ENCODE assay signal across 16 mouse cellular contexts in genomic region chr3:103733176-103733575, GRCm38 (mm10). TPM values are rescaled to one million over a fixed set of nuclear protein-coding genes. Genes with fewer than 3 reads are reported as not detected.
A peak's percentile ranks its signal among the peaks of the same experiment; 100 is the strongest.
DNase-seq lines count a peak whose midpoint lies in the region; ATAC-seq and TF ChIP-seq lines count a peak whose summit lies in the region.
"Had no signal": no experiment of that assay in that cellular context is flagged by ENCODE, and none has a peak within 500 bp of the region (broad histone marks: within the 10 kb centered on the region; RNA-seq: fewer than 3 reads in every experiment).

No protein-coding gene starts in this region.

- DNase-seq in forebrain, embryonic 11.5 days (ENCODE audit: low spot score): no peak
- no peak for DNase-seq in lung, postnatal 14 days
- peak; percentile 40 for DNase-seq in fat pad, adult 2 months (ENCODE audit: extremely low read depth, low read depth, low spot score)
- DNase-seq in liver, postnatal 0 days: no peak
- DNase-seq in heart, embryonic 10.5 days (ENCODE audit: low spot score): no peak
- DNase-seq: cerebellum, adult 9-10 months; gastrocnemius, postnatal 10 days; liver; spleen, adult 18-20 months; thymus, adult 18-20 months had no signal

- TF ChIP-seq CTCF in liver, postnatal 0 days (IDR thresholded peaks at IDR 0.05; ENCODE audit: low read depth): no peak

- no peak for TF ChIP-seq EP300 in liver, postnatal 0 days (IDR thresholded peaks at IDR 0.05; ENCODE audit: low read depth)

- H3K4me3 ChIP-seq in forebrain, embryonic 13.5 days: no peak overlapping the region
- no peak overlapping the region for H3K4me3 ChIP-seq in forebrain, embryonic 11.5 days (ENCODE audit: low read depth, low read length)
- no peak overlapping the region for H3K4me3 ChIP-seq in lung, embryonic 15.5 days
- no peak overlapping the region for H3K4me3 ChIP-seq in neural tube, embryonic 13.5 days
- no peak overlapping the region for H3K4me3 ChIP-seq in liver, postnatal 0 days (ENCODE audit: low read depth, low read length)
- H3K4me3 ChIP-seq in heart, embryonic 10.5 days: no peak overlapping the region
- H3K4me3 ChIP-seq: heart, embryonic 13.5 days had no signal

- H3K27me3 ChIP-seq in forebrain, embryonic 13.5 days: 0 out of 2 replicates have a peak, but pooled peaks cover 4% of the 10 kb centered on the region
- H3K27me3 ChIP-seq in forebrain, embryonic 11.5 days (ENCODE audit: control insufficient read depth, insufficient read depth, low read length): no peaks in the 10 kb centered on the region
- no peaks in the 10 kb centered on the region for H3K27me3 ChIP-seq in lung, embryonic 15.5 days
- no peaks in the 10 kb centered on the region for H3K27me3 ChIP-seq in neural tube, embryonic 13.5 days
- H3K27me3 ChIP-seq in liver, postnatal 0 days (ENCODE audit: insufficient read depth, low read length): no peaks in the 10 kb centered on the region
- no peaks in the 10 kb centered on the region for H3K27me3 ChIP-seq in heart, embryonic 10.5 days (ENCODE audit: insufficient read depth, poor library complexity, severe bottlenecking)
- H3K27me3 ChIP-seq: heart, embryonic 13.5 days; hindbrain, embryonic 15.5 days had no signal

- H3K4me2 ChIP-seq in forebrain, embryonic 13.5 days: no peak overlapping the region
- no peak overlapping the region for H3K4me2 ChIP-seq in forebrain, embryonic 11.5 days (ENCODE audit: low read depth, low read length, severe bottlenecking)
- peak overlapping the region; percentile 61; the same call in 1 of the 2 replicates for H3K4me2 ChIP-seq in lung, embryonic 15.5 days
- no peak overlapping the region for H3K4me2 ChIP-seq in neural tube, embryonic 13.5 days
- no peak overlapping the region for H3K4me2 ChIP-seq in liver, postnatal 0 days (ENCODE audit: low read depth, low read length)

- peaks cover 5% of the 10 kb centered on the region for H3K36me3 ChIP-seq in forebrain, embryonic 13.5 days (ENCODE audit: poor library complexity, severe bottlenecking)
- no peaks in the 10 kb centered on the region for H3K36me3 ChIP-seq in forebrain, embryonic 11.5 days (ENCODE audit: control insufficient read depth, insufficient read depth, low read length)
- H3K36me3 ChIP-seq in lung, embryonic 15.5 days: no peaks in the 10 kb centered on the region
- H3K36me3 ChIP-seq in neural tube, embryonic 13.5 days: no peaks in the 10 kb centered on the region
- H3K36me3 ChIP-seq in liver, postnatal 0 days (replicated peaks; ENCODE audit: insufficient read depth, low read length): peaks cover 6% of the 10 kb centered on the region; the same call in 1 of the 2 replicates
- H3K36me3 ChIP-seq in heart, embryonic 10.5 days: no peaks in the 10 kb centered on the region; the same call in 1 of the 2 replicates
- H3K36me3 ChIP-seq: hindbrain, embryonic 15.5 days had no signal

- no peak for ATAC-seq in forebrain, embryonic 13.5 days
- ATAC-seq in forebrain, embryonic 11.5 days (replicated peaks; ENCODE audit: low FRiP score): no peak
- peak; percentile 12; the same call in 1 of the 2 replicates for ATAC-seq in lung, embryonic 15.5 days (ENCODE audit: borderline replicate concordance, extremely low read depth, low FRiP score, low TSS enrichment)
- no peak for ATAC-seq in neural tube, embryonic 13.5 days (ENCODE audit: low read depth)
- ATAC-seq in liver, postnatal 0 days: no peak

- WGBS in forebrain, embryonic 13.5 days: 20% methylated on average over 2 of the region's 2 CpGs
- 28% methylated on average over 2 of the region's 2 CpGs for WGBS in forebrain, embryonic 11.5 days
- WGBS in lung, embryonic 15.5 days: 16% methylated on average over 2 of the region's 2 CpGs
- 10% methylated on average over 2 of the region's 2 CpGs for WGBS in neural tube, embryonic 13.5 days
- 60% methylated on average over 2 of the region's 2 CpGs for WGBS in liver, postnatal 0 days (ENCODE audit: insufficient replicate concordance)
- WGBS in heart, embryonic 10.5 days: 42% methylated on average over 2 of the region's 2 CpGs

- H3K4me1 ChIP-seq in forebrain, embryonic 13.5 days: peaks cover 56% of the 10 kb centered on the region
- peaks cover 28% of the 10 kb centered on the region for H3K4me1 ChIP-seq in forebrain, embryonic 11.5 days (replicated peaks; ENCODE audit: control insufficient read depth, insufficient read depth, low read length)
- peaks cover 56% of the 10 kb centered on the region for H3K4me1 ChIP-seq in lung, embryonic 15.5 days
- peaks cover 56% of the 10 kb centered on the region for H3K4me1 ChIP-seq in neural tube, embryonic 13.5 days (replicated peaks)
- H3K4me1 ChIP-seq in liver, postnatal 0 days (ENCODE audit: insufficient read depth): peaks cover 11% of the 10 kb centered on the region
- H3K4me1 ChIP-seq in heart, embryonic 10.5 days: peaks cover 62% of the 10 kb centered on the region

- no peaks in the 10 kb centered on the region for H3K9me3 ChIP-seq in forebrain, embryonic 13.5 days (replicated peaks)
- no peaks in the 10 kb centered on the region for H3K9me3 ChIP-seq in forebrain, embryonic 11.5 days (ENCODE audit: control insufficient read depth, low read length)
- no peaks in the 10 kb centered on the region for H3K9me3 ChIP-seq in lung, embryonic 15.5 days
- H3K9me3 ChIP-seq in neural tube, embryonic 13.5 days: no peaks in the 10 kb centered on the region
- no peaks in the 10 kb centered on the region for H3K9me3 ChIP-seq in liver, postnatal 0 days (ENCODE audit: low read length)
- H3K9me3 ChIP-seq in heart, embryonic 10.5 days: no peaks in the 10 kb centered on the region
- H3K9me3 ChIP-seq: G1E; heart, embryonic 13.5 days; hindbrain, embryonic 15.5 days had no signal

- H3K27ac ChIP-seq in forebrain, embryonic 13.5 days: peak overlapping the region; percentile 35; the same call in 1 of the 2 replicates
- H3K27ac ChIP-seq in forebrain, embryonic 11.5 days (ENCODE audit: low read depth, low read length): no peak overlapping the region
- H3K27ac ChIP-seq in lung, embryonic 15.5 days: peak overlapping the region; percentile 96
- H3K27ac ChIP-seq in neural tube, embryonic 13.5 days (replicated peaks): peak overlapping the region; percentile 88; the same call in 1 of the 2 replicates
- no peak overlapping the region for H3K27ac ChIP-seq in liver, postnatal 0 days (ENCODE audit: low read depth)
- no peak overlapping the region for H3K27ac ChIP-seq in heart, embryonic 10.5 days
- H3K27ac ChIP-seq: heart, embryonic 13.5 days had no signal

- no peak overlapping the region for H3K9ac ChIP-seq in forebrain, embryonic 13.5 days
- H3K9ac ChIP-seq in forebrain, embryonic 11.5 days (ENCODE audit: low read length): no peak overlapping the region
- H3K9ac ChIP-seq in lung, embryonic 15.5 days: no peak overlapping the region
- no peak overlapping the region for H3K9ac ChIP-seq in neural tube, embryonic 13.5 days
- H3K9ac ChIP-seq in liver, postnatal 0 days (replicated peaks): no peak overlapping the region
- H3K9ac ChIP-seq: heart, embryonic 13.5 days had no signal

RNA-seq across cellular contexts. Expression of gene Olfml3, which starts 4.6 kb away (rescaled TPM):
- 2.9 and 3.0 TPM in 2 replicates for polyA plus RNA-seq in forebrain, embryonic 13.5 days (2015; fragmentation: Nextera tagmentation; extraction: Ambion mirVana)
- 6.4 and 8.7 TPM in 2 replicates for polyA plus RNA-seq in forebrain, embryonic 11.5 days (2014; fragmentation: Nextera tagmentation; extraction: Ambion mirVana)
- polyA plus RNA-seq in lung, embryonic 15.5 days (2015; fragmentation: Nextera tagmentation; extraction: Ambion mirVana): 80.4 and 80.7 TPM in 2 replicates
- 14.2 and 16.8 TPM in 2 replicates for polyA plus RNA-seq in neural tube, embryonic 13.5 days (2015; fragmentation: Nextera tagmentation; extraction: Ambion mirVana)
- 2.6 TPM in 2 replicates for polyA plus RNA-seq in liver, postnatal 0 days (2015; fragmentation: Nextera tagmentation; extraction: Ambion mirVana)
- polyA plus RNA-seq in heart, embryonic 10.5 days (2016; fragmentation: Nextera tagmentation; extraction: Ambion mirVana): 14.1 and 15.4 TPM in 2 replicates
- polyA plus RNA-seq: G1E had no signal

RNA-seq across cellular contexts. Expression of gene Gm10964, which starts 6.0 kb away (rescaled TPM):
- not detected in 2 replicates for polyA plus RNA-seq in forebrain, embryonic 13.5 days (2015; fragmentation: Nextera tagmentation; extraction: Ambion mirVana)
- not detected in 2 replicates for polyA plus RNA-seq in forebrain, embryonic 11.5 days (2014; fragmentation: Nextera tagmentation; extraction: Ambion mirVana)
- not detected in 2 replicates for polyA plus RNA-seq in lung, embryonic 15.5 days (2015; fragmentation: Nextera tagmentation; extraction: Ambion mirVana)
- not detected in 2 replicates for polyA plus RNA-seq in neural tube, embryonic 13.5 days (2015; fragmentation: Nextera tagmentation; extraction: Ambion mirVana)
- not detected in 2 replicates for polyA plus RNA-seq in liver, postnatal 0 days (2015; fragmentation: Nextera tagmentation; extraction: Ambion mirVana)
- polyA plus RNA-seq in heart, embryonic 10.5 days (2016; fragmentation: Nextera tagmentation; extraction: Ambion mirVana): not detected in 2 replicates
- polyA plus RNA-seq: G1E; heart, embryonic 13.5 days; hindbrain, embryonic 15.5 days had no signal

RNA-seq across cellular contexts. Expression of gene Hipk1, which starts 58.2 kb away (rescaled TPM):
- 13.0 and 14.5 TPM in 2 replicates for polyA plus RNA-seq in forebrain, embryonic 13.5 days (2015; fragmentation: Nextera tagmentation; extraction: Ambion mirVana)
- polyA plus RNA-seq in forebrain, embryonic 11.5 days (2014; fragmentation: Nextera tagmentation; extraction: Ambion mirVana): 17.2 and 17.6 TPM in 2 replicates
- 11.0 and 11.6 TPM in 2 replicates for polyA plus RNA-seq in lung, embryonic 15.5 days (2015; fragmentation: Nextera tagmentation; extraction: Ambion mirVana)
- polyA plus RNA-seq in neural tube, embryonic 13.5 days (2015; fragmentation: Nextera tagmentation; extraction: Ambion mirVana): 10.6 and 11.7 TPM in 2 replicates
- polyA plus RNA-seq in liver, postnatal 0 days (2015; fragmentation: Nextera tagmentation; extraction: Ambion mirVana): 7.6 and 8.3 TPM in 2 replicates
- 8.2 and 9.5 TPM in 2 replicates for polyA plus RNA-seq in heart, embryonic 10.5 days (2016; fragmentation: Nextera tagmentation; extraction: Ambion mirVana)

Comparison
In these comparisons a context has a peak if more than half of its experiments do, and no peak if none do; other contexts are left out.
1. H3K27ac ChIP-seq: peak in forebrain, embryonic 13.5 days (single experiment), lung, embryonic 15.5 days (single experiment) and neural tube, embryonic 13.5 days (single experiment); none in forebrain, embryonic 11.5 days (single experiment), liver, postnatal 0 days (single experiment) and heart, embryonic 10.5 days (single experiment).